Mouse (Mus musculus): ENCODE data around the gene Flvcr2.

- TF ChIP-seq POLR2A (IDR thresholded peaks at IDR 0.05; ENCODE audit: low read depth, low read length), result no peak
- no peak for TF ChIP-seq CTCF (IDR thresholded peaks at IDR 0.05; ENCODE audit: extremely low read depth, insufficient read depth, insufficient read length, insufficient replicate concordance)
Observed at GRCm38 (mm10) chr12:85810959-85811358, 64.6 kb downstream of the Flvcr2 start.

Measured in spleen, adult 2 months (tissue).